Mouse (Mus musculus) spleen, adult 2 months (tissue): ENCODE results near the gene Pdcd1lg2. TPM values are rescaled to one million over a fixed set of nuclear protein-coding genes. Genes with fewer than 3 reads are reported as not detected.

Source experiments
- DNase-seq, 2 experiments: peaks; one replicate each; pipeline versions ENCODE4 v3.0.0 to v3.0.0-alpha.2; 2012 to 2021; ENCODE audit warnings: low spot score in 2 of 2, low read depth in 1 of 2
- H3K27ac ChIP-seq: fragments of 200-500 bp; 2 replicates; pipeline ENCODE4 v1.5.1; 2012; ENCODE audit warnings: low read length, inconsistent platforms; ENCODE audit not compliant: insufficient read depth
- H3K27me3 ChIP-seq: fragments of 200-500 bp; 2 replicates; pipeline ENCODE4 v1.6.1; 2012; ENCODE audit warnings: mild to moderate bottlenecking, moderate library complexity, low read length, inconsistent platforms; ENCODE audit not compliant: control insufficient read depth, insufficient read depth
- H3K36me3 ChIP-seq: fragments of 200-500 bp; 2 replicates; pipeline ENCODE4 v1.6.1; 2012; ENCODE audit warnings: mild to moderate bottlenecking, low read length, inconsistent platforms; ENCODE audit not compliant: control insufficient read depth, insufficient read depth
- H3K4me1 ChIP-seq: fragments of 200-500 bp; 2 replicates; pipeline ENCODE4 v1.6.1; 2011; ENCODE audit warnings: inconsistent platforms; ENCODE audit not compliant: control insufficient read depth, insufficient read depth, insufficient read length
- H3K4me3 ChIP-seq: fragments of 200-500 bp; 2 replicates; pipeline ENCODE4 v1.5.1; 2011; ENCODE audit warnings: mild to moderate bottlenecking, inconsistent platforms; ENCODE audit not compliant: insufficient read depth, insufficient read length; ENCODE audit errors: extremely low read depth
- CTCF ChIP-seq: fragments of 200-500 bp; IDR thresholded peaks from 2 replicates; pipeline ENCODE4 v1.5.1; 2011; ENCODE audit warnings: mild to moderate bottlenecking, inconsistent platforms; ENCODE audit not compliant: insufficient read depth, insufficient read length, insufficient replicate concordance; ENCODE audit errors: extremely low read depth
- POLR2A ChIP-seq: fragments of 200-500 bp; IDR thresholded peaks from 2 replicates; pipeline ENCODE4 v1.6.1; 2011; ENCODE audit warnings: low read depth, low read length, inconsistent platforms
- WGBS: fragments of 180-500 bp; shearing (Covaris S2); methylation state at CpG from one replicate; pipeline ENCODE4 v1.1.7; 2018; 5-methylcytosine and 5-hydroxymethylcytosine counted together
- polyA plus RNA-seq: library from polyadenylated mRNA; depleted of rRNA; stranded (reverse); fragments of >200 nt; gene quantifications from 2 replicates; pipeline ENCODE4 v1.2.3, GENCODE M21; 2012

Pdcd1lg2 gene
- polyA plus RNA-seq, 1 experiment: 1.0 TPM

DNA sequence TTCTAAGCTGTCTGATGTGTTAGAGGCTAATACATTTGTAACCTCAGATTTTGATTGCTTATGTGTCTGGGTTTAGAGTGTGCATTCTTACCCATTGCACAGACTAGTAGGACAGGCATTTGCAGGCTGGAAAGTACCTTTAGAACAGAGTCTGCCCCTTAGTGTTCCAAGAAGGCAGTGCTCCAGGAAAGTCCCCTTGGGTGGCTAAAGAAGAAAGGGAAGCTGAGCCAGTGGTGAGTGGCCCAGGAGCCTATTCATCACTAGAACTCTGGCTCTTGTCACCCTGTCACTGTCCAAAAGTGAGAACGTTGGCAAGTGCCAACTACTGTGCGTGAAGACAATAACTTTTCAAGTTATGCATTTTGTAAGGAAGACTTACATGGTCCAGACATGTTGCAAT is 7.2 kb downstream of the Pdcd1lg2 start:
- 37% methylated on average over 2 of the region's 2 CpGs for WGBS
- Histone ChIP-seq H3K4me1 (peaks cover 18% of the 10 kb centered on the region), H3K27ac (peak overlapping the region; percentile 80)

DNA sequence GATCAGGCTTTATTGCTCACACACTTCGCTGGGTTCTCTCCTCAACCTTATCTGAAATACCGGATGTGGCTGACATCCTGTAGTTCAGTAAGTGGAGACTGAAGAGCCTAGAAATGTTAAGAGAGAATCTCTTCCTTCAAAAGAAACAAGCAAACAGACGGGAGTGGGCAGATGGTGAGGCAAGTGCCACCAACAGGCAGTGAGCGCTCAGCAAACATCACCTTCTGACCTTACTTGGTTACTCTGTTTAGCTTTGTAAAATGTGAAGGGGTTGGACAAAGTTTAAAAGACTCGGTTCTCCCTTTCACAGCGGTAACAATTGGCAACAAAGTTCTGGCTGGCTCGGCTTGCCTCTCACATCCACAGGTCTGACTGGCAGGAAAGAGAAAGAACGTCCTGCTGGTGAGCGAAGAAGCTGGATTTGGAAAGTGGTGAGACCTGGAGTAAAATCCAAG is 8.0 kb downstream of the Pdcd1lg2 start:
- 4% methylated on average over 9 of the region's 9 CpGs for WGBS
- Histone ChIP-seq H3K36me3 (no peaks in the 10 kb centered on the region), H3K27me3 (no peaks in the 10 kb centered on the region), H3K27ac (peak overlapping the region; percentile 72), H3K4me3 (peak overlapping the region; percentile 15; the same call in 1 of the 2 replicates), H3K4me1 (peaks cover 18% of the 10 kb centered on the region)
- peak in 1 of 2 experiments; percentile 37 for DNase-seq
- TF ChIP-seq CTCF (no peak), POLR2A (no peak)

More for the DNA sequence above, 7.2 kb downstream of the Pdcd1lg2 start:
- TF ChIP-seq POLR2A: no peak
- no peak for TF ChIP-seq CTCF
- no peaks in the 10 kb centered on the region for H3K27me3 ChIP-seq
- H3K36me3 ChIP-seq: no peaks in the 10 kb centered on the region
- DNase-seq: no peak
- no peak overlapping the region for H3K4me3 ChIP-seq

DNA sequence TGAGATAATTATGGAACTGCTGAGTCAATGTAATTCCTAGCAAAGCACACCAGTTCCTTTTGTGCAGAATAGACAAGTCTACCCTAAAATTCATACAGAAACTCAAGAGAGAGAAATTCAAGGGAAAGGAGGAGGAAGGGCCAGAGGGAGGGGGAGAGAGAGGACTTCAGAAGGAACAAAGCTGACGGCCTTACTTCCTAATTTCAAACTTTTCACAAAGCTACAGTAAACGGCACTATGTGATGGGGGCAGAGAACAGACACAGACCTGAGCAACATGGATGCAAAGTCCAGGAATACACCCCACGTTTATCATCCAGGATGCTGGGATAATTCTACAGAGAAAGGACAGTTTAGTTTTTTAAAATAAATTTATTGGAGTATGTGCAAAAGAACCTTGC is 8.8 kb downstream of the Pdcd1lg2 start:
- no peak for DNase-seq
- H3K27ac ChIP-seq: no peak overlapping the region
- no peak overlapping the region for H3K4me3 ChIP-seq

GRCm38 (mm10) chr19:29419946-29420345 is 9.2 kb downstream of the Pdcd1lg2 start:
- Histone ChIP-seq H3K4me1 (peaks cover 18% of the 10 kb centered on the region), H3K4me3 (no peak overlapping the region), H3K27ac (no peak overlapping the region), H3K36me3 (no peaks in the 10 kb centered on the region), H3K27me3 (no peaks in the 10 kb centered on the region)
- TF ChIP-seq POLR2A (no peak), CTCF (no peak)
- DNase-seq: no peak

More for the DNA sequence above, 8.8 kb downstream of the Pdcd1lg2 start:
- peaks cover 18% of the 10 kb centered on the region for H3K4me1 ChIP-seq
- WGBS: 17% methylated on average over 3 of the region's 3 CpGs
- no peaks in the 10 kb centered on the region for H3K27me3 ChIP-seq
- no peak for TF ChIP-seq POLR2A
- no peak for TF ChIP-seq CTCF
- no peaks in the 10 kb centered on the region for H3K36me3 ChIP-seq

DNA sequence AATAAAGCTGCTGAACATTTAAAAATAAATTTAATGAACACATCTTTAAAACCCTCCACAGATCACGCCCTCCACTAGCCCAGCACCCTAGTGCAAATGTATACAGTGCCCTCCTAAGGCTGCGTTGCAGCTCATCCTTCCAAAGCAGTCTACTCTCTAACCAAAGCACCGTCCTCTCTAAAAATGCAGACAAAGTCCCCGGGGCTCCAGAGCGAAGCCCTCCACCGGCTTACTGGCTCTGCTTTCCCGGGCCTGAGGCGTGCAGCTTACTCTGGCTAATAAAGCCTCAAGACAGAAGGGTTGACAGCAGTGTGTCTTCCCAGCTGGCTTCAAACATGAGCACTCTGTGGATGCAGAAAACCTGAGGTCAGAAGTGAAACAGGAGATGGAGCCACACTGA is 9.7 kb downstream of the Pdcd1lg2 start:
- H3K27ac ChIP-seq: peak overlapping the region; percentile 38; the same call in 1 of the 2 replicates
- no peak for DNase-seq
- no peaks in the 10 kb centered on the region for H3K36me3 ChIP-seq
- WGBS: 92% methylated on average over 8 of the region's 8 CpGs
- no peaks in the 10 kb centered on the region for H3K27me3 ChIP-seq
- H3K4me1 ChIP-seq: peaks cover 18% of the 10 kb centered on the region
- no peak for TF ChIP-seq CTCF
- no peak for TF ChIP-seq POLR2A
- no peak overlapping the region for H3K4me3 ChIP-seq

DNA sequence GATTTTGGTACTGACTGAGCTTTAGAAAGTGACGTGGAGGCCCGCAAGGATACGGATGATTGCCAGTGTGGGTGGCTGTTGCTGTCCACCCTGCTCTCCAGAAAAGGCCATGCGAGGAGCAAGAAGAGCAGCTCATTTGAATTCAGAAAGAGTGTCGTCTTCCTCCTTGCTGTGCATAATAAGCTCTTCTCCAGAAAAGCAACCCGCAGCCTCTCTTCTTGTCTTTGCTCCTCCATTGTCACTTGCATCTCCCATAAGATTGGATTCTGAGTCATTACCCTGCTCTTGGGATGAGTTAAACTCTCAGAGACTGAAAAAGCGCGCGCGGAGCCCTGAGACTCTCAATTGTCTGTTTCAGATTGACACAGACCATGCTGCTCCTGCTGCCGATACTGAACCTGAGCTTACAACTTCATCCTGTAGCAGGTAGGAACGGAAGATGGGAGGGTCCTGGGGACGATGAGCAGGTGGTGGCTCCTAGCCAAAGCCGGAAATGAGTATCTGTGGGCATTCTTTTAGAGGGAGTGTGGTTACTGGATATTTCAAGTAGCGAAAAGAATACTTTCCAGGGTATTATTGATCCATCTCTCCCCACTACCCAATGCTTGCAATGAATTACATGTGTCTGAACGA is 11.4 kb downstream of the Pdcd1lg2 start:
- WGBS: 90% methylated on average over 16 of the region's 16 CpGs
- no peaks in the 10 kb centered on the region for H3K27me3 ChIP-seq
- no peak for DNase-seq
- no peak overlapping the region for H3K4me3 ChIP-seq
- H3K4me1 ChIP-seq: peaks cover 17% of the 10 kb centered on the region
- TF ChIP-seq CTCF (no peak), POLR2A (no peak)
- no peak overlapping the region for H3K27ac ChIP-seq
- H3K36me3 ChIP-seq: no peaks in the 10 kb centered on the region

DNA sequence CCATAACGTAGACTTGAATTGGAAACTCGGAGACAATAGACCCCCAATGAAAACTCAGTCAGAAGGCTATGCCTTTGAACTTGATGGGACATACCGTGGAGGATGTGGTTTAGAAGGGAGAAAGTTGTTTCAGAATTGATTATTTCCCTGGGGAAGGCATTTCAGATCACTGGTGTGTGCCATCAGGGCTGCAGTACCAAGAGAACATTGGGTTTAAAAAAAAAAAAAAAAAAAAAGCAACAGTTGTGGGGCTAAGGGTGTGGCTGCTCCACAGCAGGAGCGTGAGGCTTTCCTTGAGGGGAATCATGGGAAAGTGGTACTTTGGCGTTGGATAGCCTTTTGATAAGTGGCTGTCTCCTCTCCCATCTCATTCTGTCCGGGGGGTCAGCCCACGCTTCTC is 12.1 kb downstream of the Pdcd1lg2 start:
- 70% methylated on average over 7 of the region's 7 CpGs for WGBS
- Histone ChIP-seq H3K36me3 (no peaks in the 10 kb centered on the region), H3K27me3 (no peaks in the 10 kb centered on the region), H3K4me3 (no peak overlapping the region), H3K27ac (no peak overlapping the region), H3K4me1 (peaks cover 12% of the 10 kb centered on the region)
- TF ChIP-seq CTCF: no peak
- no peak for TF ChIP-seq POLR2A
- DNase-seq: no peak
